Mouse (Mus musculus): Measurements from ENCODE around the gene Pes1.

DNA sequence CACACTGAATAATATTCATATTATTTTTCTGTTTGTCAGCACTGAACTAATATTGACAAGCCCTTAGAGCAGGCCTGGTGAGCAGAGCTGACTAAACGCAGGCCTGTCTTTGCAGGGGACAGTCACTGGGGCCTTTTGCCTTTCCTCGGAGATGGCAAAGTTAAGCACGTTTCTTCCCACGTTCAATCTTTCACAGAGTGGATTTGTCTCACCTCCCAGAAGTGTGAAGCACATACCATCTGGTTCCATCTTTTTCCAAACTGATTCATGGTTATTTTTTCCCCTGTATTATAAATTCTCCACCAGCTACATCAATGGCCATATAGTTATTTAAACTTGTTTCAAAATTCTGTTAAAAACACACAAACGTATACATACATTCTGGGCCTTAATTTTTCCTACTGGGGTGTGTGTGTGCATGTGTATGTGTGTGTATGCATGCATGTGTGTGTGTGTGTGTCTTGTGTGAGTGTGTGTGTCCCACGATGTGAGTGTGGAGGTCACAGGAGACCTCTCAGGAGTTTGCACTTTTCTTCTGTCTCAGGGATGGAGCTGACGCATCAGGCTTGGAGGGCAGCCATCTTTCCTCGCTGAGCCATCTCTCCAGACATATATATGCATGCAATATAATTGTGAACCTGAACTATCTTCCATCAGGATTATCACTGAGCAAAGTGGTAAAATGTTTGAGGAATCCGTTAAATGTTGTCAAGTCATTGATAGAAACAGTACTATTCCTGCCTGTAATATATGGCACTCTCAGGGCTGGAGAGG, 64.0 kb downstream of the Pes1 start:
- TF ChIP-seq ZNF384 (IDR thresholded peaks at IDR 0.05; ENCODE audit: low read depth, low read length) (no peak), MAFK (IDR thresholded peaks at IDR 0.05; ENCODE audit: insufficient read depth, low read depth, low read length) (no peak), CHD2 (IDR thresholded peaks at IDR 0.05; ENCODE audit: low read depth, low read length) (no peak), HCFC1 (IDR thresholded peaks at IDR 0.05; ENCODE audit: borderline replicate concordance, insufficient read depth, low read length) (no peak)

Data from ES-E14 (cell line).